Mouse (Mus musculus): ENCODE data around the gene Gm31371.
"Not testable (repeated sequence)": the region's sequence is repeated elsewhere in the genome, so short reads cannot be mapped to it uniquely, and the experiment has no call there.

GRCm38 (mm10) chr8:19903092-19903491 is at the start of gene Gm31371:
- TF ChIP-seq CTCF (IDR thresholded peaks at IDR 0.05; ENCODE audit: low read depth); EP300 (optimal IDR thresholded peaks at IDR 0.05): not testable (repeated sequence)
